Mouse (Mus musculus) cerebellum, adult 9-10 months (tissue): ENCODE measurements around the gene Nrarp.

ENCODE experiments used
- DNase-seq: peaks from one replicate; pipeline ENCODE4 v3.0.0; 2022

The Nrarp gene

GRCm38 (mm10) chr2:25196172-25196954 lies 15.8 kb downstream of the Nrarp start, which contains the start of gene Tor4a:
TSS of gene Tor4a (minus strand) at chr2:25196886.
- DNase-seq: no peak

DNA sequence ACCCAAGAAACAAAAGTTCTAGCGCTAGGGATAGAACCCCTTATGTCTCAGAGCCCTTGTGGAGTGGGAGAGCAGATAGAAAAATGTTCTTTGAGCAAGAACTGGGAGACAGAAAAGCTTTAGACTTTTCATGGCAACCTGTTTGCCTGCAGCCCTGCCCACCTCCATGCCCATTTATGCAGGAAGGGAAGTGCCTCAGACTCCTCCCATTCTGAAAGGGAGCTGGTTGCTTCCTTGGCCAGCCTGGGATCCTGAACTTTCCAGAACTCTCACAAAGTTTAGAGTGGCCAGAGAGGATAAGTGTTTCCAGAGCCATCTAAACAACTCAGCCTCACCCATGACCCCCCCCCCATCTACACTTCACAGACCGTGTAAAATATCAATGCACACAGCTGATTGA lies 16.6 kb downstream of the Nrarp start:
- DNase-seq: no peak

- DNase-seq: no peak
Observed at GRCm38 (mm10) chr2:25197946-25198345, 17.4 kb downstream of the Nrarp start.

- no peak for DNase-seq
Observed at GRCm38 (mm10) chr2:25200631-25201030, 20.1 kb downstream of the Nrarp start.

GRCm38 (mm10) chr2:25203631-25204214 lies 23.2 kb downstream of the Nrarp start:
- no peak for DNase-seq

- no peak for DNase-seq
Observed at GRCm38 (mm10) chr2:25207593-25207992, 27.0 kb downstream of the Nrarp start.

DNA sequence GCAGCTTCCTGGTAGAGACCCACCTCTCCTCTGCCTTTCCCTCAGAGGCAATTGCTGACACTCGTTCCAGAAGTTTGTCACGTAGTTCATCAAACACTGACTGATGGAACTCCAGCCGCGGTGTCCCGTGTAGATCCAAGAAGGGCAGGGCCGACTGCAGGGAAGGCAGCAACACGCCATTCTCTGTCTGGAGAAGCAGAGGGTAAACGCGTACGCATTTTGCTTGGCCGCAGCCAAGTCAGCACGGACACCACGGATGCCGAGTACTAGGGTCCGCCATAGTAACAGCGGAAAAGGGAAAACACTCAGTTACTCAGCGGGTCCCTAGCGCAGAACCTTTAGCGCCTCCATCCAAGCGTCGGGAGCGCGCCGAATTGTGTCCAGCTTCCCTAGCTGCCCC lies 30.1 kb downstream of the Nrarp start:
- DNase-seq: no peak

GRCm38 (mm10) chr2:25211121-25211670 lies 30.6 kb downstream of the Nrarp start, which contains the start of gene Nelfb:
TSS of gene Nelfb (minus strand) at chr2:25211489.
- DNase-seq: peak; percentile 87

- no peak for DNase-seq
Observed at GRCm38 (mm10) chr2:25213266-25213865, 32.8 kb downstream of the Nrarp start.

GRCm38 (mm10) chr2:25214444-25214843 lies 33.9 kb downstream of the Nrarp start, which contains the start of gene Stpg3:
TSS of gene Stpg3 (minus strand) at chr2:25214637.
- no peak for DNase-seq

DNA sequence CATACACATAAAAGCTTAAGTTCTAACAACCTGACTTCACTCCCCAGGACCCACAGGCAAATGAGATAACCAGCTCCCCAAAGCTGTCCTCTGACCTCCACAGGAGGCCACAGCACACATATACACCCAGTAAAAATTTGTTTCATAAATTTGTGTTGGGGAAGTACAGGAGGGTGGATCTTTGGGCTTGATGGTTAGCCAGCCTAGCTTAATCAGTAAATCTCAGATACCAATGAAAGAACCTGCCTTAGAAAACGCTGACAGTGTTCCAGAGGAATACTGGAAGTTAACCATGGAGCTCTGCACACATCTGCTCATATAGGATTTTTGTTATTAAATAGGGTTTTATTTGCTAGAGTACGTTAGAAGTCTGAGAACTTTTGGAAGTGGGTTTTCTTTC lies 37.1 kb downstream of the Nrarp start:
- DNase-seq: no peak

DNA sequence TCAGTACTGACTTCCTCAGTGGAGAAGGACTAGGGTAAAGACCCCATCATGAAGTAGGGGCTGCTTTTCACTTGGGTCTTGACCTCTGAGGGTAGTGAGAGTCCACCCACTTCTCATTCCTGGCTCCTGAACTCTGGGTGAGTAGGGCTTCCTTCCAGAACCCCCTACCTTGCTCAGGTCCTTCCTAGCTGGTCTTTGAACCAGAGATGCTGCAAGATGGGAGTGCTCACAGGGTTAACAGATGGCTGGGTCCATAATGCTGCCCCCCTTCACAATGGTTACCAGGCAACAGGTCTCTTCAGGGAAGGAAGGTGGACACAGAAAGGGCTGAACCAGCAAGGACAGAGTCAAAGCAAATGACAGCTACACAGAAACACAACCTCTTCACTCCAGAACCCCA lies 37.9 kb downstream of the Nrarp start, which contains the start of gene Fam166a:
Fam166a (plus strand) TSS at position 301 of the 400 bp plus-strand sequence.
- DNase-seq: no peak

DNA sequence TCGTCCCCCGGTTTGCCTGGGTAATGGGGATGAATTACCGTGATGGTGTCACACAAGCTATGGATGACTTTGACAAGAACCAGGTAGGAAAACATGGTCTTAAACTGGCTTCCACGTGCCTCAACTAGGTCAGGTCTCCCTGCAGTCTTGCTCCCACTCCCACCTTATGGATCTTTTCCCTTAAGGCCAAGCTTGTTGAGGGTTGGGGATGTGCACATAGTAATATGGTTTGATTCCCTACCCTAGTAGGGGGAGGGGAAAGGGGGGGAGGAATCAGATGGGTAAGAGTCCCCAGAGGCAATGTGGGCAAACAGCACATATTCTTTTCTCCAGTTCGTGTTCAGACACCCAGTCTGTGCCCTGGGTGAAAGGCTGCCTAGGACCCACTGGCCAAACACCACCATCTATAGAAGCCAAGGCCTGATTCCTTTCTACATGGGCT lies 40.8 kb downstream of the Nrarp start:
- DNase-seq: no peak

DNA sequence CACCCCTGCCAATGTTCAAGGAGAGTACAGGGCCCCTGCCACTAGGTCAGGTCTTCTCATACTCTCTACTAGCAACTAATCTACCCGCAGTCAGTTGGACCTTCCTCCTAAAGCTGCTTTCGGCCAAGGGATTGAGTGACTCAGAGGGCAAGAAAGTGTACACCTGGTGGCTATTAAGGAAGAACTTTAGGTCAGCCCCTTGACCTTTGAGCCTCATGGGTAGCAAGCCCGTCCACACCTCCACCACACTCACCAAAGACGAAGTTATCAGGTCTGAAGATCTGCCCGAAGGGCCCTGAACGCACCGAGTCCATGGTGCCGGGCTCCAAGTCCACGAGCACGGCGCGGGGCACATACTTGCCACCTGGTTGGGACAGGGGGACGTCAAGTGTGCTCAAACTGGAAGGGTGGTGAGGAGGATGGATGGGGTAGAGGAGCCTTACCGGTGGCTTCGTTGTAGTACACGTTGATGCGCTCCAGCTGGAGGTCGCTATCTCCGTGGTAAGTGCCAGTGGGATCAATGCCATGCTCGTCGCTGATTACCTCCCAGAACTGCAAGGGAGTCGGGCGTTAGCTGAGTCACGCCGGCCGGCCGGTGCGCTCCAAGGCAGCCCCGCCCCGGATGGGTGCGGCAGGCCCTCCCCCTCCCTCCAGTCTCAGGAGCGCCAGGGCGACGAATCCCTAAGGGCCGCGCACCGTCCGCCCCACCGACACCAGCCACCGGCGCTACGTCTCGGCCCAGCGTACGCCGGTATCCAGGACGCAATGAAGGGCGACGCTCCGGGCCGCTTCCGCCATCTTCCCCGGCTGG lies 43.3 kb downstream of the Nrarp start:
- peak; percentile 79 for DNase-seq

DNA sequence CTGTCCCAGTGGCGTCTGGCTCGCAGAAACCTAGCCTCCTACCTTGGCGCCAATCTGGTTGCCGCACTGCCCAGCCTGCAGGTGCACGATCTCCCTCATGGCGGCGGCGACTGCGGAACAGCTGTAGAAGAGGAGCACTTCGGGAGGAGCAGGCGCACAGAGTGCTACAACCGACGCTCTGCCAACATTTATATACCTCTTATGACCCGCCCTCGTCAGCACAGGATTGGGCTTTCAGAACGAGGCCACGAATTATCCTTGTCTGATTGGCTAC lies 43.9 kb downstream of the Nrarp start, which contains the start of gene Tubb4b:
Tubb4b (minus strand) TSS at position 211 of the 274 bp plus-strand sequence.
- DNase-seq: no peak

- peak; percentile 100 for DNase-seq
Observed at GRCm38 (mm10) chr2:25224766-25225752, 44.5 kb downstream of the Nrarp start.

GRCm38 (mm10) chr2:25225811-25226379 lies 45.3 kb downstream of the Nrarp start:
- peak; percentile 55 for DNase-seq

GRCm38 (mm10) chr2:25226864-25227263 lies 46.3 kb downstream of the Nrarp start:
- DNase-seq: no peak

DNA sequence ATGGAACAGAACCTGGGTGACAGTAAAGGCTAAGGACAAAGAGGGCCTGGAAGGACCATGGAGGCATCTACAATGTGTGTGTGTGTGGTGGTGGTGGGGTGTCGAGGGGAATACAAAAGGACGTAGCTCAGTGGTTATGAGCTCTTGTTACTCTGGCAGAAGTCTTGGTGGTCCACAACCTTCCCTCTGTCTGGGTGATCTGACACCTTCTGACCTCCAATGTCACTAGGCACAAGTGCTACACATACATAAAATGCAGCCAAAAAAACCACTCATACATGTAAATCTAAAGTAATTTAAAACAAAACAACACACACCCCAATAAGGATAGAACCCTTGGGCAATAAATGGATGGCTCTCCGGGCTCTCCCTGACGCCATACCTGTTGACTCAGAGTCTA lies 46.8 kb downstream of the Nrarp start:
- DNase-seq: peak; percentile 51

GRCm38 (mm10) chr2:25228431-25228889 lies 47.9 kb downstream of the Nrarp start:
- DNase-seq: peak; percentile 93

GRCm38 (mm10) chr2:25228995-25229530 lies 48.5 kb downstream of the Nrarp start:
- DNase-seq: no peak
